Mouse (Mus musculus) megakaryocyte-erythroid progenitor cell, adult 5 weeks (primary cell): ENCODE results near the gene Tpbgl. TPM values are rescaled to one million over a fixed set of nuclear protein-coding genes. Genes with fewer than 3 reads are reported as not detected.

ENCODE experiments used
- polyA plus RNA-seq: library from polyadenylated mRNA; stranded (reverse); fragments of >175 nt; gene quantifications from 2 replicates; pipeline ENCODE4 v1.2.3, GENCODE M21; 2012

Tpbgl gene
- polyA plus RNA-seq = 0.04 and 0.22 TPM in 2 replicates

DNA sequence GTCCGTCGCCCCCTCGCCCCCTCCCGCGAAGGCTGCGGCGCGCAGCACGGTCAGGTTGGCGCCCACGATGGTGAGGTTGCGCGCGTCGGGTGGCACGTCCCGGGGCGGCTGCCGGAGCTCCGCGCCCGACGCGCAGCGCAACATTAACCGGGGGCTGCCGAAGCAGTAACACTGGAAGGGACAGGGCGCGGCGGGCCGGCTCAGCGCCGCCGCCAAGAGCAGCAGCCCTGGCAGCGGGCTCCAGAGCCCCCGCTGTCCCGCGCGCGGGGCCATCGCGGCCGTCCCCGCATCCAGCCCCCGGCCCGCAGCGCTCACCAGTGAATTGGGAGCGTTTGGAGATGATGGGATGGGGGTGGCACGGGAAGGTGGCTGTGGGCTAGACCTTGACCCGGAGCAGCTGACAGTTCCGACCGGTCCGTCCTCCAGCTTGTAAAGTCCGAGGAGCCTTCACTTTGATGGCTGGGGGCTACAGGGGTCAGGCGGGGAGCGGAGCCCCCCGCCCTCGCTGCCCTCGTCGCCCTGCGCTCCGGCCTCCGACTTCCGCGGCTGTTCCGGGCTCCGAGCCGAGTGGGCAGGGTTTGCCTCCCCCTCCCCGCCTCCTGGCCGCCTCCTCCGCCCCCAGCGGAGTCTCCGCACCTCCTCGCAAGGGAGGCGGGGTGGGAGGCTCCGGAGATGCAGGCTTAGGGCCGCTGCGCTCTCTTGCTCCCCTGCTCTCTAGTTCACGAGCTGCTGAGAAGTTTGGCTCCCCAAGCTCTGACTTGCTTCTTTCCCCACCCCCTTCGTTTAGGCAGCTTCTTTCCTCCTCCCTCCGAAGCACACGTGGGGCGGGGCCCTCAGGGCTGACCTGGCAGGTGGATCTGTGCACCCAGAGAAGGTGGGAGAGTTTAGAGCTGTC lies at the start of gene Tpbgl:
Gene Tpbgl, minus strand, starts transcription at position 728 of the 895 bp plus-strand sequence.

Other genes with a start within 250 kb of the Tpbgl start
- gene Gdpd5, start 245.7 kb downstream of the Tpbgl start, polyA plus RNA-seq = 1.8 and 2.2 TPM in 2 replicates
- 0.68 and 0.99 TPM in 2 replicates for gene Klhl35, start 161.1 kb downstream of the Tpbgl start, polyA plus RNA-seq
- gene Rps3, start 143.4 kb downstream of the Tpbgl start, polyA plus RNA-seq = 479 and 484 TPM in 2 replicates
- gene Arrb1, start 91.6 kb downstream of the Tpbgl start, polyA plus RNA-seq = 40.7 and 44.1 TPM in 2 replicates
- gene Slco2b1, start 84.2 kb upstream of the Tpbgl start, polyA plus RNA-seq = 0.17 and 0.35 TPM in 2 replicates
- gene Olfr520, start 103.2 kb upstream of the Tpbgl start, polyA plus RNA-seq = not detected in 2 replicates
- not detected in 2 replicates for gene Olfr521, start 136.4 kb upstream of the Tpbgl start, polyA plus RNA-seq
- 1.1 and 1.3 TPM in 2 replicates for gene Neu3, start 201.3 kb upstream of the Tpbgl start, polyA plus RNA-seq
- gene Xrra1, start 232.0 kb upstream of the Tpbgl start, polyA plus RNA-seq = 0.03 and 0.05 TPM in 2 replicates
- gene Spcs2, start 236.4 kb upstream of the Tpbgl start, polyA plus RNA-seq = 144 and 167 TPM in 2 replicates